Mouse (Mus musculus) liver, embryonic 13.5 days (tissue): ENCODE measurements around the gene Cd6. TPM values are rescaled to one million over a fixed set of nuclear protein-coding genes. Genes with fewer than 3 reads are reported as not detected.

Experiments used
- ATAC-seq: fragments of 200-750 bp; cut with Nextera tagmentation; 2 replicates; pipeline ENCODE4 v1.8.0; 2017; ENCODE audit warnings: low read depth, mild to moderate bottlenecking, moderate number of reproducible peaks, moderate library complexity
- DNase-seq: peaks from one replicate; pipeline ENCODE4 v3.0.0; 2022
- H3K27ac ChIP-seq: fragments of 300-500 bp; sonication (generic); 2 replicates; pipeline ENCODE4 v1.5.1; 2015; ENCODE audit warnings: moderate library complexity, mild to moderate bottlenecking, inconsistent platforms
- H3K27me3 ChIP-seq: fragments of 300-500 bp; sonication (generic); 2 replicates; pipeline ENCODE4 v1.6.1; 2015; ENCODE audit warnings: mild to moderate bottlenecking, inconsistent platforms
- H3K36me3 ChIP-seq: fragments of 300-500 bp; sonication (generic); 2 replicates; pipeline ENCODE4 v1.6.1; 2015; ENCODE audit warnings: mild to moderate bottlenecking, inconsistent platforms
- H3K4me1 ChIP-seq: fragments of 300-500 bp; sonication (generic); replicated peaks from 2 replicates; pipeline ENCODE4 v1.6.1; 2015; ENCODE audit warnings: inconsistent platforms
- H3K4me2 ChIP-seq: fragments of 300-500 bp; sonication (generic); 2 replicates; pipeline ENCODE4 v1.6.1; 2015; ENCODE audit warnings: inconsistent platforms, mild to moderate bottlenecking, moderate library complexity
- H3K4me3 ChIP-seq: fragments of 300-500 bp; sonication (generic); replicated peaks from 2 replicates; pipeline ENCODE4 v1.5.1; 2015; ENCODE audit warnings: mild to moderate bottlenecking, inconsistent platforms
- H3K9ac ChIP-seq: fragments of 300-500 bp; sonication (generic); 2 replicates; pipeline ENCODE4 v1.6.1; 2015; ENCODE audit warnings: mild to moderate bottlenecking, inconsistent platforms
- H3K9me3 ChIP-seq: fragments of 300-500 bp; sonication (generic); replicated peaks from 2 replicates; pipeline ENCODE4 v1.6.1; 2016; ENCODE audit warnings: inconsistent platforms
- WGBS: fragments of 180-500 bp; shearing (Covaris S2); methylation state at CpG from one replicate; pipeline ENCODE4 v1.1.7; 2015; ENCODE audit not compliant: insufficient replicate concordance; 5-methylcytosine and 5-hydroxymethylcytosine counted together
- polyA plus RNA-seq: library from polyadenylated mRNA; unstranded; fragments of >200 nt; fragmentation: Nextera tagmentation; extraction: Ambion mirVana; gene quantifications from 2 replicates; pipeline ENCODE4 v1.2.1, GENCODE M21; 2015

The Cd6 gene
- polyA plus RNA-seq, 1 experiment from 2014 or later: 0.03 TPM

DNA sequence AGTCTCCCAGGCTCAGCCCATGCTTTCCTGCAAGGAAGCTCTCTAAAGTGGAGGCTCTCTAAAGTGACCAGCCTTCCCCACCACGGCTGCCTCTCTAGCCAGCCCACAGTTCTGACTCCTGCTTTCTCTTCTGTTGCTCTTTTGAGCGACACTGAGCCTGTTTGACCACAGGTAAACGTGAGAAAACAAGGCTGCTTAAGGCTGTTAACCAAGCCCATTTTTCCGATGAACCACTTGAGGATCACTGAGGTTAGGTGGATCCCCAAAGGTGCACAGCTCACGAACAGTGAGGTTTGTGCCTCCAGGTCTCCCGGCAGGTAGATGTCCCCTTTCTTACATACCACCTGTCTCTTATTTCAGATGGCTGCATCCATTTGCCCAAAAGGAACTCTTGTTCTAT is 87.7 kb downstream of the Cd6 start:
- WGBS: 64% methylated on average over 6 of the region's 6 CpGs
- no peak for ATAC-seq

DNA sequence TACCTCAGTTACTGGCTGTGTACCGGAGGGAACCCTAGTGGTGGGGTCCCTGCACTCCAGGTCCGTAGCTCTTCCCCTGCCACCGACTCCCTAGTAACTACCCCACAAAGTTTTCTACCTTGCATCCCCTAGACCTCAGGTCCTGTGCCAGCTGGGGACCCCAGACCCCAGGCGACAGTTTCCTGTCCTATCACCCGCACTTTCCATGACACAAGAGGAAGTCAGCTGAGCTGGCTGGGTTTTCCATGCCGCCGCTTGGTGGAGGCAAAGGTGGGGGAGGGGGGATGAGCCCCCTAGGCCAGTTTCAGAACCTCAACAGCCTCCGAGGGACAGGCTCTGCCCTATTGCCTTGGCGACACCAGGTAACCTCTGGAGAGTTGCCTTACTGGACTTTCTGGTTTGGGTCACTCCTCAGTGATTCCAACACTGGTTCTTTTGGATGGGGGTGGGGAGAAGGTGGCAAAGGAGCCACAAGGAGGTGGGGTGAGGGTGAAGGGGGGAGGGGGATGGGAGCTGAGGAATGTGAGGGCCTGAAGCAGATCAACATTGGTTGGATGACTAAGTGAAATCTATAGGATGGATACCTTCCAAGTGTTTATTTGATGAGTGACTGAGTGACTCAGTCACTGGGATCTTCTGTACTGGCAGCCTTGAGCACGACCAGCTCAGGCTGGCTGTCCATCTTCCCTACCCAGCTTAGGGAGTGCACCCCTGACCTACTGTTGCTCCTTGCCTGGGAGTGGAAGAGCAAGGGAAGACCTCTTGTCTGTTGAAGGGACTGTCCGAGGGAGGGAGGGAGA is 89.0 kb downstream of the Cd6 start:
- no peak for ATAC-seq

More for the DNA sequence above, 87.7 kb downstream of the Cd6 start:
- Histone ChIP-seq H3K4me1 (0 out of 2 replicates have a peak, but pooled peaks cover 3% of the 10 kb centered on the region), H3K27me3 (no peaks in the 10 kb centered on the region), H3K36me3 (no peaks in the 10 kb centered on the region), H3K27ac (no peak overlapping the region), H3K9ac (no peak overlapping the region), H3K4me2 (no peak overlapping the region), H3K4me3 (no peak overlapping the region), H3K9me3 (no peaks in the 10 kb centered on the region)
- DNase-seq: no peak

DNA sequence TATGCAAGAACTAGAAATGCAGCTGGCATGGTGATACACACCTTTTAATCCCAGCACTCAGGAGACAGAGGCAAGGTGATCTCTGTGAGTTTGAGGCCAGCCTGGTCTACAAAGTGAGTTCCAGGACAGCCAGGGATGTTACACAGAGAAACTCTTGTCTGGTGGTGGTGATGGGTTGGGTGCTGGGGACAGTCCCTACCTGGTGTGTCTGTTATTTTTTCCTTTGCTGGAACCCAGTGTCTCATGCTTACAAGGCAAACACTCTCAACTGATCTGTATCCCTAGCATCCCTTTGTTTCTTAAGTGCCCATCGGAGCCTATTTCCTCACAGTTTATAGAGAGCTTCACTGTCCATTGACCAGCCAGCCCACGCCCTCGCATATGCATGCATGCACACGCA is 89.9 kb downstream of the Cd6 start:
- no peak overlapping the region for H3K27ac ChIP-seq

More for the DNA sequence above, 89.0 kb downstream of the Cd6 start:
- no peaks in the 10 kb centered on the region for H3K36me3 ChIP-seq
- no peak overlapping the region for H3K9ac ChIP-seq
- no peak overlapping the region for H3K4me3 ChIP-seq
- no peaks in the 10 kb centered on the region for H3K9me3 ChIP-seq
- no peak for DNase-seq
- H3K27me3 ChIP-seq: no peaks in the 10 kb centered on the region
- no peak overlapping the region for H3K27ac ChIP-seq
- WGBS: 20% methylated on average over 11 of the region's 11 CpGs
- no peak overlapping the region for H3K4me2 ChIP-seq
- H3K4me1 ChIP-seq: 0 out of 2 replicates have a peak, but pooled peaks cover 3% of the 10 kb centered on the region

More for the DNA sequence above, 89.9 kb downstream of the Cd6 start:
- DNase-seq: no peak
- ATAC-seq: no peak
- Histone ChIP-seq H3K9ac (no peak overlapping the region), H3K36me3 (no peaks in the 10 kb centered on the region), H3K4me2 (no peak overlapping the region), H3K4me3 (no peak overlapping the region), H3K27me3 (no peaks in the 10 kb centered on the region), H3K4me1 (0 out of 2 replicates have a peak, but pooled peaks cover 3% of the 10 kb centered on the region), H3K9me3 (no peaks in the 10 kb centered on the region)
- 76% methylated on average over 4 of the region's 4 CpGs for WGBS

Other genes with a start within 250 kb of the Cd6 start
- 156 and 177 TPM in 2 replicates for gene Ddb1, start 224.7 kb downstream of the Cd6 start, polyA plus RNA-seq
- gene Tkfc, start 224.4 kb downstream of the Cd6 start, polyA plus RNA-seq: 9.4 and 10.8 TPM in 2 replicates
- gene Vwce, start 195.8 kb downstream of the Cd6 start, polyA plus RNA-seq: 5.3 and 5.8 TPM in 2 replicates
- gene Pga5, start 152.0 kb downstream of the Cd6 start, polyA plus RNA-seq: not detected in 2 replicates
- gene Vps37c, start 141.3 kb downstream of the Cd6 start, polyA plus RNA-seq: 10.4 and 12.1 TPM in 2 replicates
- 0.08 TPM in 1 of 2 replicates, not detected in the other for gene Cd5, start 91.1 kb downstream of the Cd6 start, polyA plus RNA-seq
- 1.3 and 1.7 TPM in 2 replicates for gene Slc15a3, start 9.7 kb upstream of the Cd6 start, polyA plus RNA-seq
- gene Tmem132a, start 39.9 kb upstream of the Cd6 start, polyA plus RNA-seq: 4.0 and 4.4 TPM in 2 replicates
- gene Tmem109, start 51.9 kb upstream of the Cd6 start, polyA plus RNA-seq: 21.9 and 23.0 TPM in 2 replicates
- gene Prpf19, start 65.2 kb upstream of the Cd6 start, polyA plus RNA-seq: 18.9 and 19.7 TPM in 2 replicates
- gene Zp1, start 90.6 kb upstream of the Cd6 start, polyA plus RNA-seq: not detected in 2 replicates
- gene Ptgdr2, start 107.1 kb upstream of the Cd6 start, polyA plus RNA-seq: not detected in 2 replicates
- 23.4 and 25.3 TPM in 2 replicates for gene Ccdc86, start 119.2 kb upstream of the Cd6 start, polyA plus RNA-seq
- not detected in 2 replicates for gene Ms4a10, start 144.6 kb upstream of the Cd6 start, polyA plus RNA-seq
- gene Ms4a15, start 163.2 kb upstream of the Cd6 start, polyA plus RNA-seq: not detected in 2 replicates
- not detected in 2 replicates for gene Ms4a18, start 188.0 kb upstream of the Cd6 start, polyA plus RNA-seq